Mouse (Mus musculus) B cell, adult 62 days (primary cell): ENCODE data around the gene Gm49388. TPM values are rescaled to one million over a fixed set of nuclear protein-coding genes. Genes with fewer than 3 reads are reported as not detected.

ENCODE experiments used
- total RNA-seq: library from RNA; stranded (reverse); gene quantifications from 4 replicates; pipeline ENCODE4 v1.2.4, GENCODE M21; 2023

Gene Gm49388
- total RNA-seq, result 1.5 to 2.4 TPM in 2 of 4 replicates, not detected in the others

GRCm38 (mm10) chr7:127785308-127785707, at the start of gene Gm49388:
Gene Gm49388 (plus strand): TSS chr7:127785608.

GRCm38 (mm10) chr7:127744366-127745045, 40.9 kb upstream of the Gm49388 start, which contains the start of gene Fbxl19:
Gene Fbxl19 (plus strand): TSS chr7:127744543.

GRCm38 (mm10) chr7:127769651-127770038, 15.8 kb upstream of the Gm49388 start, which contains the start of gene Orai3:
Gene Orai3 (plus strand): TSS chr7:127769815.

GRCm38 (mm10) chr7:127776426-127776825, 9.0 kb upstream of the Gm49388 start, which contains the start of gene Setd1a:
Gene Setd1a (plus strand): TSS chr7:127776670.

GRCm38 (mm10) chr7:127800435-127801009, 15.1 kb downstream of the Gm49388 start, which contains the start of gene Hsd3b7:
Gene Hsd3b7 (plus strand): TSS chr7:127800604.

GRCm38 (mm10) chr7:127824176-127824871, 38.9 kb downstream of the Gm49388 start, which contains the start of the genes Stx4a and Stx1b:
Gene Stx4a (plus strand): TSS chr7:127824294.
Gene Stx1b (minus strand): TSS chr7:127824549.

Other genes starting within 250 kb of the Gm49388 start
- 8.3 TPM in 1 of 4 replicates, not detected in the others for gene Tmem265, start 224.2 kb upstream of the Gm49388 start, total RNA-seq
- 119 to 136 TPM (median 126 TPM) in 4 replicates for gene Phkg2, start 212.3 kb upstream of the Gm49388 start, total RNA-seq
- gene Ccdc189, start 197.0 kb upstream of the Gm49388 start, total RNA-seq, result 0.38 to 1.5 TPM (median 0.60 TPM) in 4 replicates
- 148 to 154 TPM (median 150 TPM) in 4 replicates for gene Rnf40, start 196.8 kb upstream of the Gm49388 start, total RNA-seq
- gene Zfp629, start 169.8 kb upstream of the Gm49388 start, total RNA-seq, result 3.0 to 5.8 TPM (median 3.5 TPM) in 4 replicates
- 63.0 to 68.4 TPM (median 63.8 TPM) in 4 replicates for gene Bcl7c, start 76.7 kb upstream of the Gm49388 start, total RNA-seq
- gene Ctf1, start 72.9 kb upstream of the Gm49388 start, total RNA-seq, result not detected in 4 replicates
- gene Ctf2, start 53.4 kb upstream of the Gm49388 start, total RNA-seq, result not detected in 4 replicates
- gene Fbxl19, start 41.1 kb upstream of the Gm49388 start, total RNA-seq, result 14.7 to 17.9 TPM (median 15.5 TPM) in 4 replicates
- gene Orai3, start 15.8 kb upstream of the Gm49388 start, total RNA-seq, result 28.6 to 34.8 TPM (median 29.6 TPM) in 4 replicates
- 73.7 to 86.9 TPM (median 79.4 TPM) in 4 replicates for gene Setd1a, start 8.9 kb upstream of the Gm49388 start, total RNA-seq
- gene Hsd3b7, start 15.0 kb downstream of the Gm49388 start, total RNA-seq, result 1.7 to 3.7 TPM (median 3.2 TPM) in 4 replicates
- 121 to 153 TPM (median 133 TPM) in 4 replicates for gene Stx4a, start 38.7 kb downstream of the Gm49388 start, total RNA-seq
- gene Stx1b, start 38.9 kb downstream of the Gm49388 start, total RNA-seq, result not detected in 4 replicates
- gene Zfp646, start 90.6 kb downstream of the Gm49388 start, total RNA-seq, result 91.0 to 95.6 TPM (median 92.9 TPM) in 4 replicates
- gene Zfp668, start 91.2 kb downstream of the Gm49388 start, total RNA-seq, result 13.9 to 14.9 TPM (median 14.4 TPM) in 4 replicates
- gene Prss53, start 105.4 kb downstream of the Gm49388 start, total RNA-seq, result 0.35 to 0.45 TPM (median 0.40 TPM) in 4 replicates
- gene Gm21974, start 109.8 kb downstream of the Gm49388 start, total RNA-seq, result not detected in 4 replicates
- gene Vkorc1, start 110.0 kb downstream of the Gm49388 start, total RNA-seq, result 15.5 to 22.2 TPM (median 17.5 TPM) in 4 replicates
- 30.2 to 34.8 TPM (median 32.9 TPM) in 4 replicates for gene Bckdk, start 118.5 kb downstream of the Gm49388 start, total RNA-seq
- gene Kat8, start 126.9 kb downstream of the Gm49388 start, total RNA-seq, result 43.2 to 49.2 TPM (median 46.0 TPM) in 4 replicates
- gene Prss8, start 144.5 kb downstream of the Gm49388 start, total RNA-seq, result not detected in 4 replicates
- gene Prss36, start 161.1 kb downstream of the Gm49388 start, total RNA-seq, result 2.5 to 3.3 TPM (median 2.8 TPM) in 4 replicates
- 793 to 895 TPM (median 867 TPM) in 4 replicates for gene Fus, start 181.8 kb downstream of the Gm49388 start, total RNA-seq
- gene Pycard, start 208.3 kb downstream of the Gm49388 start, total RNA-seq, result 24.0 to 28.8 TPM (median 26.2 TPM) in 4 replicates
- 0.26 to 1.7 TPM (median 1.0 TPM) in 4 replicates for gene Trim72, start 218.3 kb downstream of the Gm49388 start, total RNA-seq